Mouse (Mus musculus) kidney, adult 8-10 months (tissue): ENCODE measurements around the gene 1700013G24Rik.
A peak's percentile ranks its signal among the peaks of the same experiment; 100 is the strongest.

Experiments
- DNase-seq, 2 experiments: peaks; one replicate each; pipeline ENCODE4 v3.0.0; 2022

Gene 1700013G24Rik

DNA sequence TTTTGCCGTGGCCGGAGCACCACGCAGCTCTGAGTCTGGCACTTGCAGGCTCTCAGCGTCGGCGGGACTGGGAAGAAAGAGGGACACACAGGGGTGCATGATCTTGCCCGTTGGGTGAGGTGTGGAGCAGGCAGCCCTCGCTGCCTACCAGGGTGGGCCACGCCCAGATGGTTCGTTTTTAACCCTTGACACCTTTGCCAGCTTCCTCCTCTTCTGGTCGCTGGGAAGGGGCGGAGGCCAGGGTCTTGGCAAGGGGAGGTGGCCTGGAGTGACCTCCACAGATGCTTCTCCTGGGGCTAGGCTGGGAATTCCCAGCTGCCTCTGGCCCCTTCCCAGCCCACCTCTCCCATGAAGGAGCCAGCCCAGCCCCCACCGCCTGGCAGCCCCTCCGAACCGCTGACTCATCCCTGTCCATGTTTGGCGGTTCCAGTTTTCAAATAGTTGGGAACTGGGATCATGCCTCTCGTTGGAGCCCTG lies 23.7 kb downstream of the 1700013G24Rik start:
- no peak for DNase-seq

DNA sequence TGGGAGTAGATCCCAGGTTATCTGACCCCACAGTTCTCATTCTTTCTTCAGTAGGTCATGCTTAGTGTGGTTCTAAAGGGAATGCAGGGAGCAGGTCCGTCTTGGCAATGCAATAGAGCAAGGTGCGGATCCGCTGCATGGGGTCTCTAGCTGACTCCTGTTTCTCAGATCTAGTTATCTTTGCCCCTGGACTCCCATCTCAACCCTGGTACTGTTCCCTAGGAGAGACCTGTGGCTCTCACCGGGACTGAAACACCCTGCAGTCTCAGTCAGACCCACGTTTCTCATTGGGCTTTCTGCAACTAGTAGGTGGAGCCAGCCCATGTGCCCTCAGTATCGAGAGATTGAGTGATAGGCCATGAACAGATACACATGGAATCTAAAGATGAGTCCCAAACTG lies 24.5 kb downstream of the 1700013G24Rik start:
- no peak for DNase-seq

DNA sequence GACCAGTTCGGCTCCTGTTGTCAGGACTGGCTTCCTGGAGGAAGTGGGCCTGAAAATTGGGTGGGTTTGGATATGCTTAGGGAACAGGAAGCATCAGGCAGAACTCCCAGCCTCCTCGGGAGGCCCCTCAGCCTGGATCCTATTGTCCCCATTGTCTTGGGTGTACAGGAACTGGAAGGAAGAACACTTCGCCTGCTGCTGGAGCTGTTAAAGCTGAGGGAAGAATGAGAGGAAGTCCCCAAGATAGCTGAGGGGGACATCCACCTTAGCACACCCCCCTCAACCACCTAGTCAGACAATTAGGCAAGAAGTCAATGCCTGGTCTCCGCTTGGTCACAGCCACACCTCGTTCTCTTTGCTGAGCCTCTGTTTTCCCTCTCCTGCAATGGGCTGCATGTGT lies 25.2 kb downstream of the 1700013G24Rik start:
- DNase-seq: no peak

DNA sequence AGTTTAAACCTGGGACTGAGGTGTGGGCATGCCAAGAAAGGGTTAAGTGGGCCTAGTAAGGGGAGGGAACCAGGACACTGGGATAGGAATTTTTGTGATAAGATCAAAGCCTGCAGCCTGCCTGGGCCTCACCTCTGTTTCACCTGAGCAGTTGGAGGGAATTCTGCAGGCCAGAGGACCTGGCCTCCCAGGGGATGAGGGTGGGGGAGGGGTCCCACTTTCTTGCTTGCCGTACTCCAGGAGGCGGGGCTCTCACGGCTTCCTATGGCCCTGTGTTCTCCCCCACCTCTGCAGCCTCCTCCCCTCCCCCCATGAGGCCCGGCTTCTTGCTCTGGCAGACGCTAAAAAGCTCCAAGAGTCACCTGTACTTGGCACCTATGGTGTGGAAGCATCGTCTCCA lies 26.7 kb downstream of the 1700013G24Rik start:
- DNase-seq: peak; percentile 58 to 62

DNA sequence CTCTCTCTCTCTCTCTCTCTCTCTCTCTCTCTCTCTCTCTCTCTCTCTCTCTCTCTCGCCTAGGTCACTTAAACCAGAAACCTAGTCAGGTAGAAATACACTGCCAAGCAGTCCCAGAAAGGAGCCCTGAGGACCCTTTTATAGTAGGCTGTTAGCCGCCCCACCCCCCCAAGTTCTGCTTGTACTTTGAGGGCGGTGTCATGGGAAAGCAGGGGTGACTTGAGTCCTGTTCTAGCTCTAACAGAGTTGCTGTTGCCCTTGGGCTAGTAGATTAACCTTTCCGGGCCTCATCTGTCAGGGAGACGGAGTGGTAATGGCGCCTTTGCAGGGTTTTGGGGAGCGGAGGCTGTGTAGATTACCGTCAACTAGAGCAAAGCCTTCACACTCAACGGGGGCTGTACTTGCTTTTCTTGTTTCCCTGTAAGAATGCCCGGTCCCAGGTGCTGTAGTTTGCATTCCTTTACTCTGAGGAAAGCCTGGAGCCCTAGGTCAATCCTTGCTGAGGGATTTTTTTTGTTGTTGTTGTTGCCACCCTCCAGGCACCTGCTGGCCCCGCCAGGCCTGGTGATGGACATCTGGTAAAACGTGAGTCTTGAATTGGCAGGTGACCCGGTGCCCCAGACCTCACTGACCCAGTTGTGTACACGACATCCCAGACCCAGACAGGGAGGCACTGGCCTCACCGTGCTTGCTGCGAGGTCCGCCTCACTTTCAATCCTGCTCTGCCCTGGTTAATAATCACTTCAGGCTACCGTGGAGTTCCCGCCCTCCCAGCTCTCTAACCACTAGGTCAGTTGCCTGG lies 27.3 kb downstream of the 1700013G24Rik start:
- peak; percentile 81 to 82 for DNase-seq

DNA sequence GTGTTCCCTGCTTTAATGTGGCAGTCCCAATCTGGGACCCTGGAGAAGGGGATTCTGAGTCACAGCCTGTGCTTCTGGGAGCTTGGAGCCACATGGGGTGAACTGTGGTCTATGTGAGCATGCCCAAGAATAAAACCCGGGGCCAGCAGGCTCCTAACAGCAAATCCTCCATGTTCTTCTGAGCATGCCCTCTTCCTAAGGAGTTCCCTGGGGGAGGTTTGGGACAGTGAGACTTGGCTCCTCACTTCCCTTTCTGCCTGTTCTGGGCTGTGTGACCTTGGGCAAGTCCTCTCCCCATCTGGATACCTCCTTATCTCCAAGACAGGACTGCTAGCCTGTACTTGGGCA lies 27.9 kb downstream of the 1700013G24Rik start:
- DNase-seq: no peak

DNA sequence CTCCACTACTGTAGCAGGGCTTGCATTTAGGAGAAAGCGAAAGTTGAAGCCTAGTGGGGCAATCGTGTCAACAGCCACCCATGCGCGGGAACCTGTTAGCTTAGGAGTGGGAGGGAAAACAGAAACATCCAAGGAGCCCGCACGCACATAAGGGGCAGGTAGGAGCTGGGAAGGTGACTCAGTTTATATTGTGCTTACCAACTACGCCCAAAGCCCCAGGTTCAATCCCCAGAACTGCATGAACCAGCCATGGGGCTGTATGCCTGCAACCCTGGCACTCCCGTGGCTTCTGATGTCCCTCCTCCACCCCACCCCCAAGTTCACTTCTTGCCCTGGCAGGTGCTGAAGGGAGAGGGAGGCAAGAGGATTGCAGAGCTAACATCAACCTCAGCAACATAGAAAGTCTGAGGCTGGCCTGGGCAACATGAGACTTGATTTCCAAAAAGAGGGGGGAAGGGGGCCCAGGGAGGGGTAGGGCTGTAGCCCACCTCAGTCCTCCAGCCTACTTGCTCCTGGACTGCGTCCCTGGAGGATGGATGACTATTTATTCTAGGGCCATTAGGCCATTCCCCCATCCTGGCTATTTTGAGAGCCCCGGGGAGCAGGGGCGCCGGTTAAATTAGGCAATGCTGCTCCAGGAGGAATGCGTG lies 28.4 kb downstream of the 1700013G24Rik start:
- DNase-seq: no peak

DNA sequence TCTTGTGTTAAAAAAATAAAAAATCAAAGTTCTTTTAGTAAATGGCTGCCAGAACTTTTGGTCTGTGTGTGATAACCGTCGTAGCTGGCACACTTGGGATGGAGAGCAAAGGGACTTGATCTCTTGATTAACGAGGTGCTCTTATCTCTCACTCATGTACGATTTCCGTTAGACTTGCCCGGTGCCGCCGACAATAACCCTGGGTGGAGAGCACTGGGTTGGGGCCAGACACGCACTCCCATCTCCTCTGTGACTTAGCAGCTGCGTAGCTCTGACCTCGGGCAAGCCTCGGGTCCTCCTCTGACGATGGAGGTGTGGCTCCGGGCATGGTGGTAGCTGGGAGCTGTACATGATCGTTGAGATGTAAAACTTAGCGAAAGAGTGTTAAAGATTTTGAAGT lies 30.8 kb downstream of the 1700013G24Rik start:
- DNase-seq: peak; percentile 51 to 62

DNA sequence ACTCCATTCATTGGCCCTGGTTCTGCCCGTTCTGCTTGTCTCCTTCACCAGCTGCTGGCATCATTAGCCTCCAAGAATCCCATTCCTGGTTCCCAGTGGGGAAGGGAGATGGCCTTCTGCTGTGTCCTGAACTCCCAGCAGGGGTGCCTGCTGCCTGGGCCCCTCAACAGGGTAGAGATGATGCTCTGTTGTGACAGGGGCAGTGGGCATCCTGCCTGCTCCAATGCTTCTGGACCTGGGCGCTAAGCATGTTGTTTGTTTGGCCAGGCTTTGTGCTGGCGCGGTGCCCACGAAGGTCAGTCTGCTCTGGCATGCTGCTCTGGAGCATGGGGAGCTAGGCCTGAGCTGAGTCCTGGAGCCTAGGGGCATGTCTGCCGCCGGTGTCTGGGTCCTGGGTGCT lies 31.5 kb downstream of the 1700013G24Rik start:
- peak; percentile 61 to 69 for DNase-seq

DNA sequence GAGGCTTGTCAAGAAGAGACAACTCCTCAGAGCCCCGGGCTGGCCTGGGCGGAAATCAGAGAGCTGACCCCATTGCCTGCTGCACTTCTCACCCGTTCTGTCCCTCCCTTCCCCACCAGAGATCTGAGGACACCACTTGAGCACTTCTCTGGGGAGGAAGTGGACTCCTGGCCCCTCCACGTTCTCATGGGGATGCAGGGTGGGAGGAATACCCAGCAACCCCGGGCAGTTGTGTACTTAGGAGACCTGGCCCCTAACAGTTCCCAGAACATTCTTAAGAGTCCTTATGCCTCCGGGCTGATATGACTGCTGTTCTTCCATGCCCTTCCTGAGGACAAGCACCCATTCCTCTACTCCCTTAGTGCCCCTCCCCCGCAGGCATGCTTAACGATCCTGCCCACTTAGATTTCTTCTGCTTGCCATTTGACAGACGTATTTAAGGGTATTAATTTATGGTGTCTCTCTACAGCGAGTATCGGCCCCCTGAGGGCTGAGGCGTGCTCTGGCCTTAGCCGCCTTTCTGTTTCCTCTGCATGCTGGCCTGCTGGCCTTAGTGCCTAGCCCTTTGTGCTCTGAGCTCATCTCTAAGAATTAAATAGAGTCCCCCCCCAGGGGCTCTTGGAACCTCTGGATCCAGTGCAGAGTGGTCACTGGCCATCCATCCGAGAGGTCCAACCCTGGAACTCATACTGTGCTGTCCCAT lies 32.3 kb downstream of the 1700013G24Rik start:
- DNase-seq: no peak

DNA sequence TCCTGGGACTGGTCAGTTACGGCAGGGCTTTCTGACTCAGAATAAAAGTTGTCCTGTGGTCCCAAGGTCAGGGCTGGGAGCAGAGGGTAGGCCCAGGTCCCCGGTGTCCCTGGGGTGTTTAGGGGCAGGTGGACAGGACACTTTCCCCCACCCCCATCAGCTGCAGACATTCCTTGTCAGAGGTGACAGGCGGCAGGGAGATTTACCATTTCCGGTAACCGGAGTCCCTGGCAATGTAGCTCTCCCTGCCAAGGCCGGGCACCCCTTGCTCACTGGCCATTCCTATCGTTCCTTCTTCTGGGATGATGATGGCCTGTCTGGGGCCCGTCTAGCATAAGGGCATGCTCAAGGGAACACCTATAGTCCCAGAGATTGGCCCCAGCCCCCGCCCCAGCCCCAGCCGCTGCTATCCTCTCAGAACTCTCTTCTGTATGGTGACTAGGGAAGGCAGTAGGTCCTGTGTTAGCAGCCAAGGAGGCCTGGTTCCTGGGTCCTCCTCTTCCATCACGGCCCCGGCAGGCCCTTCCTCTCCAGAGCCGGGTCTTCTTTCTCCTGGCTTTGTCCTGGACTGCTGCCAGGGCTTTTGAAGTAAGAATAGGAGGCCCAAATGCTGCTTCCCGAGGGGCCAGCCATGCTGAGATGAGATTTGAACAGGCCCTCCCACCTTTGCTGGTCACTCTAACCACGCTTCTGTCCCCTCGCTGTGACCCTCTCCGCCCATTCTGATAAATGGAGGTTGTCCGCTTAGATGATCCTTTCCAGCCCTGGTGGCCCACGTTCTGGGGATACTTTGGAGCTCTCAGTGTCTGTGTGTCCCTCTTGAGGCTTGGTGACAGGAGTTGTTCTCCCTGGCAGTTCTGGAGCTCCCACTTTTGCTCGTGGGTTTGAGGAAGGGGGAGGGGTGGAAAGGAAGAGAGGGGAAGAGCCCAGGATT lies 33.3 kb downstream of the 1700013G24Rik start:
- no peak for DNase-seq

DNA sequence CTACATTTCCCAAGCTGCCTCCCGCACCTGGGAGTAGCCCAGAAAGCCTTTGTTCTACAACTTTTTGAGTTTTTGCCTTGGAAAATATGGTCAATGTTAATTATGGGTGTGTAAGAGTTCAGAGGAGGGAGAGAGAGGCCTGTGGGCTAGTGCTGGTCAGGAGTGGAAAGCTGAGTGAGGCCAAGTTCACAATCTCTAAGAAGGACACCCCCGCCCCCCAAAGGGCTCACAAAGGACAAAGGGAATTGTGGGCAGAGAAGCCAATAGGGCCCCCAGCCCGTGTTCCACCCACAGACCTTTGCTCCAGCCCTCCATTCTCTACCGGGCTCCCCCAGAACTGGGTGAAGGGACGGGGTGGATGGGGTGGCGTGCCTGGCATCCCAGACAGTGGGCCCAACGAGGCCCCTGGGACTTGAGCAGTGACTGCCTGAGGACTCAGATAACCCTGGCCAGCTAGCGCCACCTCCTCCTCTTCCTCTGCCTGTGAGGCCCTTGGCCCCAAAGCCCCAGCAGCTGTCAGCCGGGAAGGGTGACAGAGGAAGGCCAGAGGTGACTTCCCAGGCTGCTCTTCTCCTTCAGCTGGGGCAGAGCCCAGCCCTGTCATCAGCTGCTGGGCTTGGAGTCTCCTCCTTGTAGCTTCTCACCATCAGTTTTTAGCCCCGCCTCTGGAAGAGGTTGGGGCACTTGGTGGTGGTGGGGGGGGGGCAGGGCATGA lies 34.4 kb downstream of the 1700013G24Rik start:
- peak; percentile 65 to 80 for DNase-seq

DNA sequence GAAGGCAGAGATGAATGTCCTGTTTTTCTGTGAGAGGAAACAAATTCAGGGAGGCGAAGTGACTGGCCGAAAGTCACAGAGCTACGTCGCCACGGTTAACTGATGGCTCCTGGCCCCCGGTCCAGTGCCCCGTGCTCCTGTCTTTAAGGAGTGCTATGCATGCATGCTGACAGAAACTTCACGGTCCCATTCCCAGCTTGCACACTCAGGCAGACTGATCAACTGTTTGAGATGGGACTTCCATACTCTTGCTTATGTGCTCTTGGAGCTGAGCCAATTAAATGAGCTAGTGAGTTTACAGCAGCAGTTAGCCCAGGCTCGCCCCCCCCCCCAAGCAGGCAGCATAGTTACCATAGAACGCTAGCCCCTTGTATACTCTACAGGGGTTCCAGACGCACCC lies 35.0 kb downstream of the 1700013G24Rik start:
- DNase-seq: no peak

DNA sequence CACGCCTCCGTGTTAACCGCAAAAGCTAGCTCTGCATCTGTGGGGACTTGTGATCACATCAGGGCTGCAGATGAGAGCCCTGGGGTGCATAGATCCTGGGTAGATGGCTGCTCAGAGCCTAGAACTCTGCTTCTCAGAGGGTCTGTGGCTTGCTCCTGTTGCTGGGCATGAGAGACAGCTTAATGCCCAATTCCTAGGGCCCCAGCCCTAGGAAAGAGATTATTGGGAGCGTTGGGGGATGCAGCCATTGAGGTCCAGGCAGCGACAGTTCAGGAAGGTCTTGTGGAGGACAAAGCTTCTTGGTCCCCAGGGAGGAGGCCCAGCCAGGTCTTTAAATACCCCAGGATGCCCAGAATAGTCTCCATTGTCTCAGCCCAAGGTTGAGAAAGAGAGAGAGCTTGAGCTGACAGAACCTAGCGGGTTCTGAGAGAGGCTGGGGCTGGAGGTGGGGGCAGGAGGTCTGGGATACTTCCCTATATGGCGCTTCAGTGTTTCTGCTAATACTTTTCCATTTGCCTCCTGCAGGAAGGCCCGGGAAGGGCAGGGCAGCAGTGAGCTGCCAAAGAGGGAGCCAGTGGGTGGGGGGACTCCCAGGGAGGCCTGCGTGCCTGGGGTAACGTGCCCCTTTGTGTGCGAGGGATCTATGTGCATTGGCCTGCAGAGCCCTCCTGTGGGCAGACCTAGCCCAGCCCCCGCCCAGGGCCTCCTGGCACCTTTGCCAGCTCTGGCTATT lies 35.7 kb downstream of the 1700013G24Rik start:
- peak in 1 of 2 experiments; percentile 57 for DNase-seq

DNA sequence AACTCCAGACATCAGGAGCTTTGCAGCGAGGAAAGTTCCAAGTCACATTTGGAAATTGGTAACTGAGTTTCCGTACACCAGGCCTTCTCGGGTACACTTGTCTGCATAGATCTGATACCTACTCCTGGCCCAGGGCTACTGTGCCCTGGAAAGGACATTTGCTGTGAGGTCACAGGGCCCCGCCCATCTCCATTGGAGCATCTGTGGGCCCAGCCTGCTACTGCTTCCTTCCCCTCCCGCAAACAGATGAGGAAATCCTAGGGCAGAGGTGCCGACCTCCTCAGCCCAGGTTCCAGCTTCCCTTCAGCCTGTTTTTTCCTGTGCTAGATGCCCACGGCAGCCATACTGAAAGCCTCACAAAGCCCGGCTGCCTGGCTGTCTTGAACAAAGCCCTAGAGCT lies 36.9 kb downstream of the 1700013G24Rik start:
- DNase-seq: peak in 1 of 2 experiments; percentile 62

DNA sequence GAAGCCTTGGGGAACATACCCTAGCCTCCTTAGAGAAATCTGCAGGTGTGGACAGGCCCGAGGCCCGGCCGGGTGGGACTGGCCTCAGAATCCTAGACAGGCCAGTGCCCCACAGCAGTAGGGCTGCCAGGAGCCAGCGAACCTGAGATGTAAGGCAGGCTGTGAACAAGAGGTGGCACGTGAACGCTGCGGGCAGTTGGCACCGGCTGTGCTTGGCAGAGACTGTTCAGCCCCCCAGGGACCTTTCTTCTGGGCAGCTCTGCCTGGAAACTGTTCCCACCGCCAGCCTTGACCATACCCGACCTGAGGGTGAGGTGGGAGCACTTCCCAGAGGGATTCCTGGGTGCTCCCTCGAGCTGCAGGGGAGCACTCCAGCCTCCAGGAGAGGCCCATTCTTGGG lies 39.5 kb downstream of the 1700013G24Rik start:
- DNase-seq: no peak

DNA sequence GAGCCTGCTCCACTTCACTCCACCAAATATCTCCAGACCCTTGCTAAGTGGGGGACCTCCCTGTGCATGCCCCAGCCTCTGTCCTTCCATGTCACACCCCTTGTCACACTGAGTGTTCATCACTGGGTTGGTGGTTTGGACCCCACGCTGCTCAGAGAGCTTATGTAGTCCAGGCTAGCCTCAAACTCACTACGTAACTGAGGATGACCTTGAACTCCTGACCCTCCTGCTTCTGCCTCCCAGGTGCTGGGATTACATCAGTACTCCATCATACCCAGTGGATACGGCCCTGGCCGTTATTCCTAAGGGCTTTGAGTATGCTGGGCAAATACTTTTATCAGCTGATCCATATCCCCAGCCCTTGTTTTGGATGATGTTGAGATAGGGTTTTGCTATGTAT lies 40.1 kb downstream of the 1700013G24Rik start:
- DNase-seq: no peak

DNA sequence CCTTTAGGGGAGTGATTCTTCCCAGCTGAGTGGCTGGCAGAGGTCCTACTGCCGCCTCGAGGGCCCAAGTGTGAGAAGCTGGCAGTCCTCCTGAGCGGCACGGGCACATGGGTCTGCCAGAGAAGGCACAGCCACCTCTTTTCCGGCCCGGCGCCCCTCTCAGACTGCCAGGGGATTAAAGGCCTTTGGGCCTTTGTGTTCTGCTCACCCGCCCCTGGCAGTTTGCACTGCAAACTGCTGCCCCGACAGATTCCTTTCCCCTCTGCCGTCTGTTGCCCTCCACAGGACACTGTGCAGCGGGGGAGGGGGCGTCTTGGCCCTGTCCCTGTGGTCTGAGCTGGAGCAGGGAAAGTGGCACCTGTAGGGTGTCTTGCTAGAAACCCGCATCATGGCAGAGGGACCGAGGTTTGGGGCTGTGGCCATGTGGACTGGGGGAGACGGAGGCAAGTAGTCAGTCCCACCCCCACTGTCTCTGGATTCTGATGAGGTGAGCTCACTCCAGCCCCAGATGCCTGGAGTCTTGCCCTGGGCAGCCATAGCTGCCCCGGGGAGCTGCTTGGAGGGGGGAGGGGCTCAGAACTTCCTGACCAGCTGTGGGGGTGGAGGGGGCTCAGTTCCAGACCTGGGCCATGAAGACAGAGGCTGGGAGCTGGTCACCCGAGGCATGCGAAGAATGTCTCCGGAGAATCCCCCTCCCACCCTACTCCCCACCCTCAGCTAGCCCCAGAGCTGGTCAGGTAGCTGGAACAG lies 41.8 kb downstream of the 1700013G24Rik start:
- no peak for DNase-seq

DNA sequence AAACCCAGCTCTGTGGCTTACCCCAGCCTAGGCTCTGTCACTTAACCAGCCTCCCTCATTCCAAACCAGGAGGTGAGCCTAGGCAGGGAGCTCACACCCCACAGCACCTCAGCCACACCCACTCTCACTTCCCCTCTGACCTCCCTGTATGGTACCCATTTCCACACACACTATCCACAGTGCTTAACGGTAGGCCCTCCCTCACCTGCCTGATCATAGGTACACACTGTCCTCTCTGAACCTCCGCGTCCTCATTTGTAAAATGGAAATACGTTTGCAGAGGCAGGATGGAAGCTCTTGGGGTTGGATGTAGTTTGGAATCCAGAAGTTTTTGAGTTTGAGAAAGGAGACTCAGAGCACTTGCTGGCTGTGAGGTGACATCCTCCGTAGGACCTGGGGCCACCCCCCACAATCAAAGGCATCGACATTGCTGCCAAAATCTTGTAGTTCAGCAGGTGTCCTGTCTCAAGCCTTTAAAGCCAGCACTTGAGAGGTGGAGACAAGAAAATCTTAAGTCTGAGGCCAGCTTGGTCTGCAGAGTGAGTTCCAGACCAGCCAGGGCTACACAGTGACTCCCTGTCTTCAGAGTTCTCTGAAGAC lies 42.5 kb downstream of the 1700013G24Rik start:
- DNase-seq: no peak

DNA sequence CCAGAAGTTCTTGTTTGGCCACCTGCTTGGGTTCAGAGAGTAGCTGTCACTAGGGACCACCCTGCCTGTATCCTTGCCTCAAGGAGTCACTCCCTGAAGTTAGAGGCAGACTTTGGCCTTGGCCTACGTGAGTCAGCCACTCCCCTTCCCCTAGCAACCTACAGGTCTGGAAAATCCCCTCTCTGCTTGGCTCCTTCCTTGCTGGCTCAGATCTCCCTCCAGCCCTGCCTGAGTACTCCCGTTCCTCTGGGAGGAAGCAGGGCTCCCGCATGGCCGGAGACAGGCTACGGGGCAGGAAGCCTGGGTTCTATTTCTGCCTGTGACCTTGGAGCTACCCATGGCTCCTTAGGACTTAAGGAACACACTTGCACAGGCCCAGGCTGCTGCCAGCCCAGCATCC lies 44.3 kb downstream of the 1700013G24Rik start:
- peak; percentile 60 to 76 for DNase-seq
